Mouse (Mus musculus): ENCODE measurements around the gene Mrgprx1. TPM values are rescaled to one million over a fixed set of nuclear protein-coding genes. Genes with fewer than 3 reads are reported as not detected.

Mrgprx1 gene
- polyA plus RNA-seq (2016; fragmentation: Nextera tagmentation; extraction: Ambion mirVana): not detected in 2 replicates

GRCm38 (mm10) chr7:48027497-48027896, at the start of gene Mrgprx1:
Gene Mrgprx1, minus strand, starts transcription at chr7:48027597.
- Histone ChIP-seq H3K9ac (replicated peaks) (no peak within 1 kb of the TSS), H3K27me3 (no peaks in the 10 kb centered on the region), H3K4me3 (no peak within 1 kb of the TSS), H3K36me3 (no peaks in the 10 kb centered on the region), H3K4me1 (no peaks in the 10 kb centered on the region), H3K9me3 (no peaks in the 10 kb centered on the region), H3K4me2 (replicated peaks) (no peak within 1 kb of the TSS), H3K27ac (replicated peaks) (no peak within 1 kb of the TSS)
- ATAC-seq (ENCODE audit: low FRiP score, low read depth): no peak
- 88% methylated on average over 3 of the region's 3 CpGs for WGBS

GRCm38 (mm10) chr7:48075521-48075920, 48.1 kb upstream of the Mrgprx1 start:
- Histone ChIP-seq H3K4me1 (no peaks in the 10 kb centered on the region), H3K27ac (replicated peaks) (no peak overlapping the region), H3K9me3 (no peaks in the 10 kb centered on the region), H3K4me3 (no peak overlapping the region), H3K27me3 (no peaks in the 10 kb centered on the region), H3K4me2 (replicated peaks) (no peak overlapping the region), H3K9ac (replicated peaks) (no peak overlapping the region), H3K36me3 (no peaks in the 10 kb centered on the region)
- ATAC-seq (ENCODE audit: low FRiP score, low read depth): no peak

GRCm38 (mm10) chr7:48046475-48047185, 19.2 kb upstream of the Mrgprx1 start:
- Histone ChIP-seq H3K9ac (replicated peaks) (no peak overlapping the region), H3K4me1 (no peaks in the 10 kb centered on the region), H3K4me2 (replicated peaks) (no peak overlapping the region), H3K4me3 (no peak overlapping the region), H3K9me3 (no peaks in the 10 kb centered on the region), H3K27ac (replicated peaks) (no peak overlapping the region), H3K27me3 (no peaks in the 10 kb centered on the region), H3K36me3 (no peaks in the 10 kb centered on the region)
- ATAC-seq (ENCODE audit: low FRiP score, low read depth): no peak
- 80% methylated on average over 4 of the region's 4 CpGs for WGBS

DNA sequence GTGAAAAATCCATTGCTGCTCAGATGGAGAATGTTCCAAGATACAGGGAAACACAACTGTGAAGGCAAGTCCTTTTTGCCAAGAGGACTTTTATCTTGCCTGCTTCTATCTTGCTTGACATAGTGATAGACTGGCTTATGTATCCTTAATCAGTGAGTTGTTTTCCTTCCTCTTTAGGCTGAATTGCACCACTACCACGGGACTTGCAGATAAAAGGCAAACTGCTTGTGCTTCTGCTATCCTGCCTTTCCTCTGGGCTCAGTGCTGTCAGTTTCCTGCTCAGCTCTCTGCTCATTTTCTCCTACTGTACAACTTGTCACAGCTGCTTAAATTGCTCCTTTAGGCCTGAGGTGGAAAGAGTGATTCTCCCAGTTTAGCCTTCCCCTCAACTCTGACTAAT, 16.6 kb upstream of the Mrgprx1 start:
- H3K27me3 ChIP-seq: no peaks in the 10 kb centered on the region
- H3K36me3 ChIP-seq: no peaks in the 10 kb centered on the region
- no peak overlapping the region for H3K4me2 ChIP-seq (replicated peaks)
- H3K27ac ChIP-seq (replicated peaks): no peak overlapping the region
- H3K9me3 ChIP-seq: no peaks in the 10 kb centered on the region
- no peak for ATAC-seq (ENCODE audit: low FRiP score, low read depth)
- no peaks in the 10 kb centered on the region for H3K4me1 ChIP-seq
- 53% methylated on average over 1 of the region's 1 CpGs for WGBS
- no peak overlapping the region for H3K9ac ChIP-seq (replicated peaks)
- no peak overlapping the region for H3K4me3 ChIP-seq

DNA sequence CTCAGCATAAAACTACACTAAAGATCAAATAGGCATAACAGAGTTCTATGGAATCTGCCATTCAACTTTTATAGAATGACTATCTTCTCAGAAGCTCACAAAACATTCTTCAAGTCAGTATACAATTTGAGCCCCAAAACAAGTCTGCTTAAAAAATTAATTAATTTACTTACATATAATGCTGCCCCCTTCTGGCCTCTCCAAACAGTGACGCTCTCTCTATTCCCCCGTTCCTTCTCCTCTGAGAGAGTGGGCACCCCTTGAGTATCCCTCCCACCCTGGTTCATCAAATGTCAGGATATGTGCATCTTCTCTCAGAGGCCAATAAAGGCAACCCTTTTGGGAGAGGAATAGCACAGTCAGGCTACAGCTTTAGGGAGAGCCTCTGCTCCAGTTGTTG, 9.5 kb downstream of the Mrgprx1 start:
- Histone ChIP-seq H3K27ac (replicated peaks) (no peak overlapping the region), H3K36me3 (no peaks in the 10 kb centered on the region), H3K4me2 (replicated peaks) (no peak overlapping the region), H3K9ac (replicated peaks) (no peak overlapping the region), H3K4me3 (no peak overlapping the region), H3K4me1 (no peaks in the 10 kb centered on the region), H3K27me3 (no peaks in the 10 kb centered on the region), H3K9me3 (no peaks in the 10 kb centered on the region)
- 53% methylated on average over 2 of the region's 2 CpGs for WGBS
- no peak for ATAC-seq (ENCODE audit: low FRiP score, low read depth)

- Histone ChIP-seq H3K27me3 (no peaks in the 10 kb centered on the region), H3K27ac (replicated peaks) (no peak overlapping the region), H3K4me3 (no peak overlapping the region), H3K4me1 (no peaks in the 10 kb centered on the region), H3K36me3 (no peaks in the 10 kb centered on the region), H3K4me2 (replicated peaks) (no peak overlapping the region), H3K9me3 (no peaks in the 10 kb centered on the region), H3K9ac (replicated peaks) (no peak overlapping the region)
- ATAC-seq (ENCODE audit: low FRiP score, low read depth): no peak
- 86% methylated on average over 3 of the region's 3 CpGs for WGBS
These were observed 31.7 kb downstream of the Mrgprx1 start for GRCm38 (mm10) chr7:47995689-47996088.

DNA sequence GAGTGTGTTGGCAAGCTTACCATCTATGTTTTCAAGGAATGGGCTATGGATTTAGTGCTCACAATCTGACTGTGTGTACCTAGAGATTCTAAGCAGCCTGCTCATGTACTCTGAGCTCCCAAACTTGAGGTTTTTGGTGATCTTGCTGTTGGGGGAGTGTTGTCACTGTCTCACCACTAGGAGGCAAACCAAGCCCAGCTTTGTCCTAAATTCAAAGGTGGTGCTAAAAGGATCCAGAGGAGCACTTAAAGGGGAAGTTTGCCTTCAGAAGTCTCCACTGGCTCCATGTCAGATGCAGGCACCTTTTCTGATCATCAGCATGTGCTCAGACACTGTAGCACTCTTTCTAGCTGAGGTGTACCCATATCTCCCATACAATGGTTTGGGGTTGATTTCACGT, 40.6 kb downstream of the Mrgprx1 start:
- no peak overlapping the region for H3K4me2 ChIP-seq (replicated peaks)
- H3K9me3 ChIP-seq: no peaks in the 10 kb centered on the region
- H3K9ac ChIP-seq (replicated peaks): no peak overlapping the region
- H3K36me3 ChIP-seq: no peaks in the 10 kb centered on the region
- WGBS: 68% methylated on average over 1 of the region's 1 CpGs
- no peak for ATAC-seq (ENCODE audit: low FRiP score, low read depth)
- no peak overlapping the region for H3K4me3 ChIP-seq
- H3K27me3 ChIP-seq: no peaks in the 10 kb centered on the region
- no peak overlapping the region for H3K27ac ChIP-seq (replicated peaks)
- H3K4me1 ChIP-seq: no peaks in the 10 kb centered on the region

DNA sequence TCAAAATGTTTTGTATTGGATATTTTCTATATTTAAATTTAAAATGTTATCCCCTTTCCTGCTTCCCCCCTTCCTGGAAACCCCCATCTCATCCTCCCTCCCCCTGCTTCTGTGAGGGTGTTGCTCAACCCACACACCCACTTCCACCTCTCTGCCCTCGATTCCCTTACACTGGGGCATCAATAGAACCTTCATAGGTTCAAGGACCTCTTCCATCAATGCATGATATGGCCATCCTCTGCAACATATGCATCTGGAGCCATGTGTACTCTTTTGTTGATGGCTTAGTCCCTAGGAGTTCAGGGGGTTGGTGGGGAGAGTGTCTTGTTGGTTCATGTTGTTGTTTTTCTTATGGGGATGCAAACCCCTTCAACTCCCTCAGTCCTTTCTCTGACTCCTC, 45.4 kb downstream of the Mrgprx1 start, which contains the start of gene Mrgpra4:
Gene Mrgpra4 (minus strand): TSS at position 101 of the 400 bp plus-strand sequence.
- no peak for ATAC-seq (ENCODE audit: low FRiP score, low read depth)
- no peak within 1 kb of the TSS for H3K27ac ChIP-seq (replicated peaks)
- WGBS: 71% methylated on average over 1 of the region's 1 CpGs
- H3K4me2 ChIP-seq (replicated peaks): no peak within 1 kb of the TSS
- no peak within 1 kb of the TSS for H3K4me3 ChIP-seq
- no peaks in the 10 kb centered on the region for H3K4me1 ChIP-seq
- H3K9ac ChIP-seq (replicated peaks): no peak within 1 kb of the TSS
- H3K36me3 ChIP-seq: no peaks in the 10 kb centered on the region
- H3K9me3 ChIP-seq: no peaks in the 10 kb centered on the region
- H3K27me3 ChIP-seq: no peaks in the 10 kb centered on the region

Other genes starting within 250 kb of the Mrgprx1 start
- gene Mrgpra4, start 45.5 kb downstream of the Mrgprx1 start, polyA plus RNA-seq (2016; fragmentation: Nextera tagmentation; extraction: Ambion mirVana): not detected in 2 replicates
- not detected in 2 replicates for gene Mrgprb5, start 141.4 kb upstream of the Mrgprx1 start, polyA plus RNA-seq (2016; fragmentation: Nextera tagmentation; extraction: Ambion mirVana)
- not detected in 2 replicates for gene Mrgprb4, start 171.7 kb upstream of the Mrgprx1 start, polyA plus RNA-seq (2016; fragmentation: Nextera tagmentation; extraction: Ambion mirVana)